Mouse (Mus musculus) hindbrain, embryonic 13.5 days (tissue): ENCODE results near the gene Sipa1l3. TPM values are rescaled to one million over a fixed set of nuclear protein-coding genes. Genes with fewer than 3 reads are reported as not detected.

Experiments used
- ATAC-seq: fragments of 200-750 bp; cut with Nextera tagmentation; 2 replicates; pipeline ENCODE4 v1.8.0; 2017; ENCODE audit warnings: moderate TSS enrichment; ENCODE audit not compliant: low FRiP score
- H3K27ac ChIP-seq: fragments of 300-500 bp; sonication (generic); 2 replicates; pipeline ENCODE4 v1.5.1; 2015; ENCODE audit warnings: inconsistent platforms, mild to moderate bottlenecking, moderate library complexity
- H3K27me3 ChIP-seq: fragments of 300-500 bp; sonication (generic); 2 replicates; pipeline ENCODE4 v1.6.1; 2015; ENCODE audit warnings: mild to moderate bottlenecking, inconsistent platforms
- H3K36me3 ChIP-seq: fragments of 300-500 bp; sonication (generic); 2 replicates; pipeline ENCODE4 v1.6.1; 2015; ENCODE audit warnings: mild to moderate bottlenecking, inconsistent platforms
- H3K4me1 ChIP-seq: fragments of 300-500 bp; sonication (generic); replicated peaks from 2 replicates; pipeline ENCODE4 v1.6.1; 2015; ENCODE audit warnings: inconsistent platforms
- H3K4me2 ChIP-seq: fragments of 300-500 bp; sonication (generic); 2 replicates; pipeline ENCODE4 v1.6.1; 2015; ENCODE audit warnings: inconsistent platforms, mild to moderate bottlenecking, moderate library complexity
- H3K4me3 ChIP-seq: fragments of 300-500 bp; sonication (generic); 2 replicates; pipeline ENCODE4 v1.5.1; 2015; ENCODE audit warnings: mild to moderate bottlenecking, inconsistent platforms
- H3K9ac ChIP-seq: fragments of 300-500 bp; sonication (generic); 2 replicates; pipeline ENCODE4 v1.6.1; 2015; ENCODE audit warnings: mild to moderate bottlenecking, inconsistent platforms
- H3K9me3 ChIP-seq: fragments of 300-500 bp; sonication (generic); 2 replicates; pipeline ENCODE4 v1.6.1; 2016; ENCODE audit warnings: inconsistent platforms
- WGBS: fragments of 180-500 bp; shearing (Covaris S2); methylation state at CpG from one replicate; pipeline ENCODE4 v1.1.7; 2015; 5-methylcytosine and 5-hydroxymethylcytosine counted together
- polyA plus RNA-seq: library from polyadenylated mRNA; unstranded; fragments of >200 nt; fragmentation: Nextera tagmentation; extraction: Ambion mirVana; gene quantifications from 2 replicates; pipeline ENCODE4 v1.2.1, GENCODE M21; 2015

Sipa1l3 gene
- polyA plus RNA-seq, 1 experiment from 2014 or later: 13.7 TPM

GRCm38 (mm10) chr7:29284523-29284922 lies 233.9 kb downstream of the Sipa1l3 start:
- H3K9ac ChIP-seq: no peak overlapping the region
- 93% methylated on average over 6 of the region's 6 CpGs for WGBS
- no peaks in the 10 kb centered on the region for H3K9me3 ChIP-seq
- no peak overlapping the region for H3K4me2 ChIP-seq
- no peaks in the 10 kb centered on the region for H3K36me3 ChIP-seq
- ATAC-seq: no peak
- no peak overlapping the region for H3K4me3 ChIP-seq
- no peak overlapping the region for H3K27ac ChIP-seq
- peaks cover 74% of the 10 kb centered on the region for H3K27me3 ChIP-seq
- peaks cover 29% of the 10 kb centered on the region for H3K4me1 ChIP-seq

GRCm38 (mm10) chr7:29283876-29284275 lies 234.6 kb downstream of the Sipa1l3 start:
- ATAC-seq: no peak
- no peak overlapping the region for H3K27ac ChIP-seq
- H3K9me3 ChIP-seq: no peaks in the 10 kb centered on the region
- no peak overlapping the region for H3K9ac ChIP-seq
- 80% methylated on average over 4 of the region's 4 CpGs for WGBS
- H3K4me3 ChIP-seq: no peak overlapping the region
- H3K27me3 ChIP-seq: peaks cover 75% of the 10 kb centered on the region
- H3K4me2 ChIP-seq: no peak overlapping the region
- H3K4me1 ChIP-seq: peaks cover 22% of the 10 kb centered on the region
- no peaks in the 10 kb centered on the region for H3K36me3 ChIP-seq

GRCm38 (mm10) chr7:29282074-29282554 lies 236.3 kb downstream of the Sipa1l3 start:
- Histone ChIP-seq H3K27ac (no peak overlapping the region), H3K4me2 (peak overlapping the region; percentile 95), H3K9me3 (no peaks in the 10 kb centered on the region), H3K27me3 (peaks cover 67% of the 10 kb centered on the region), H3K4me3 (peak overlapping the region; percentile 60), H3K4me1 (peaks cover 18% of the 10 kb centered on the region), H3K36me3 (no peaks in the 10 kb centered on the region), H3K9ac (peak overlapping the region; percentile 76)
- 10% methylated on average over 21 of the region's 21 CpGs for WGBS
- ATAC-seq: peak; percentile 34; the same call in 1 of the 2 replicates

GRCm38 (mm10) chr7:29281201-29282073 lies 237.0 kb downstream of the Sipa1l3 start, which contains the start of gene Spint2:
Gene Spint2 (minus strand): TSS chr7:29281912.
- ATAC-seq: peak; percentile 75
- WGBS: under 1% methylated on average over 80 of the region's 80 CpGs

GRCm38 (mm10) chr7:29280801-29281200 lies 237.6 kb downstream of the Sipa1l3 start:
- no peak for ATAC-seq
- Histone ChIP-seq H3K36me3 (no peaks in the 10 kb centered on the region), H3K9me3 (no peaks in the 10 kb centered on the region), H3K4me3 (peak overlapping the region; percentile 60), H3K4me2 (peak overlapping the region; percentile 95), H3K4me1 (peaks cover 18% of the 10 kb centered on the region), H3K27ac (no peak overlapping the region), H3K9ac (peak overlapping the region; percentile 76; the same call in 1 of the 2 replicates), H3K27me3 (peaks cover 61% of the 10 kb centered on the region)
- 15% methylated on average over 13 of the region's 13 CpGs for WGBS

More at GRCm38 (mm10) chr7:29281201-29282073, 237.0 kb downstream of the Sipa1l3 start, which contains the start of gene Spint2:
- peaks cover 66% of the 10 kb centered on the region for H3K27me3 ChIP-seq
- peak within 1 kb of the TSS; percentile 60 for H3K4me3 ChIP-seq
- H3K4me1 ChIP-seq: peaks cover 18% of the 10 kb centered on the region
- H3K4me2 ChIP-seq: peak within 1 kb of the TSS; percentile 95
- no peak within 1 kb of the TSS for H3K27ac ChIP-seq
- H3K9ac ChIP-seq: peak within 1 kb of the TSS; percentile 76
- H3K36me3 ChIP-seq: no peaks in the 10 kb centered on the region
- no peaks in the 10 kb centered on the region for H3K9me3 ChIP-seq

- WGBS: 84% methylated on average over 8 of the region's 8 CpGs
- Histone ChIP-seq H3K27me3 (peaks cover 56% of the 10 kb centered on the region), H3K27ac (no peak overlapping the region), H3K9me3 (no peaks in the 10 kb centered on the region), H3K4me1 (peaks cover 18% of the 10 kb centered on the region), H3K4me3 (no peak overlapping the region), H3K36me3 (no peaks in the 10 kb centered on the region), H3K4me2 (no peak overlapping the region), H3K9ac (no peak overlapping the region)
- ATAC-seq: no peak
Observed at GRCm38 (mm10) chr7:29279924-29280323, 238.5 kb downstream of the Sipa1l3 start.

- no peak overlapping the region for H3K4me2 ChIP-seq
- H3K27me3 ChIP-seq: peaks cover 49% of the 10 kb centered on the region
- no peak overlapping the region for H3K4me3 ChIP-seq
- no peak overlapping the region for H3K9ac ChIP-seq
- H3K27ac ChIP-seq: no peak overlapping the region
- H3K9me3 ChIP-seq: no peaks in the 10 kb centered on the region
- peaks cover 18% of the 10 kb centered on the region for H3K4me1 ChIP-seq
- H3K36me3 ChIP-seq: no peaks in the 10 kb centered on the region
- ATAC-seq: no peak
Observed at GRCm38 (mm10) chr7:29279261-29279660, 239.2 kb downstream of the Sipa1l3 start.

- H3K4me3 ChIP-seq: no peak overlapping the region
- peaks cover 35% of the 10 kb centered on the region for H3K27me3 ChIP-seq
- 92% methylated on average over 4 of the region's 4 CpGs for WGBS
- H3K9me3 ChIP-seq: no peaks in the 10 kb centered on the region
- peaks cover 18% of the 10 kb centered on the region for H3K4me1 ChIP-seq
- no peak overlapping the region for H3K4me2 ChIP-seq
- H3K27ac ChIP-seq: no peak overlapping the region
- no peak for ATAC-seq
- no peaks in the 10 kb centered on the region for H3K36me3 ChIP-seq
- no peak overlapping the region for H3K9ac ChIP-seq
Observed at GRCm38 (mm10) chr7:29277510-29277909, 240.9 kb downstream of the Sipa1l3 start.

GRCm38 (mm10) chr7:29276715-29277114 lies 241.7 kb downstream of the Sipa1l3 start:
- peaks cover 13% of the 10 kb centered on the region for H3K4me1 ChIP-seq
- no peak overlapping the region for H3K9ac ChIP-seq
- H3K27me3 ChIP-seq: peaks cover 27% of the 10 kb centered on the region
- no peak overlapping the region for H3K4me2 ChIP-seq
- H3K36me3 ChIP-seq: no peaks in the 10 kb centered on the region
- no peak overlapping the region for H3K4me3 ChIP-seq
- 78% methylated on average over 5 of the region's 5 CpGs for WGBS
- ATAC-seq: no peak
- no peak overlapping the region for H3K27ac ChIP-seq
- H3K9me3 ChIP-seq: no peaks in the 10 kb centered on the region

GRCm38 (mm10) chr7:29271687-29272465 lies 246.6 kb downstream of the Sipa1l3 start:
- ATAC-seq: no peak
- no peak overlapping the region for H3K27ac ChIP-seq
- H3K4me1 ChIP-seq: no peaks in the 10 kb centered on the region
- no peaks in the 10 kb centered on the region for H3K9me3 ChIP-seq
- no peaks in the 10 kb centered on the region for H3K36me3 ChIP-seq
- H3K4me3 ChIP-seq: no peak overlapping the region
- H3K27me3 ChIP-seq: no peaks in the 10 kb centered on the region
- WGBS: 85% methylated on average over 8 of the region's 8 CpGs
- H3K9ac ChIP-seq: no peak overlapping the region
- no peak overlapping the region for H3K4me2 ChIP-seq

GRCm38 (mm10) chr7:29270445-29270844 lies 248.0 kb downstream of the Sipa1l3 start:
- 91% methylated on average over 4 of the region's 4 CpGs for WGBS
- H3K27me3 ChIP-seq: no peaks in the 10 kb centered on the region
- H3K4me1 ChIP-seq: no peaks in the 10 kb centered on the region
- no peaks in the 10 kb centered on the region for H3K9me3 ChIP-seq
- no peak overlapping the region for H3K27ac ChIP-seq
- H3K9ac ChIP-seq: no peak overlapping the region
- no peak overlapping the region for H3K4me2 ChIP-seq
- H3K36me3 ChIP-seq: no peaks in the 10 kb centered on the region
- no peak overlapping the region for H3K4me3 ChIP-seq
- ATAC-seq: no peak
